Mouse (Mus musculus): ENCODE data around the gene Fam3c. TPM values are rescaled to one million over a fixed set of nuclear protein-coding genes. Genes with fewer than 3 reads are reported as not detected.
A peak's percentile ranks its signal among the peaks of the same experiment; 100 is the strongest.

Fam3c gene
- polyA plus RNA-seq, 1 experiment = 84.3 TPM

GRCm38 (mm10) chr6:22361941-22362340, 5.9 kb upstream of the Fam3c start:
- Histone ChIP-seq H3K9me3 (replicated peaks; ENCODE audit: control insufficient read depth, insufficient read depth, low read length, poor library complexity, severe bottlenecking) (peaks cover 3% of the 10 kb centered on the region), H3K4me1 (ENCODE audit: control insufficient read depth, insufficient read depth, low read length) (peaks cover 5% of the 10 kb centered on the region), H3K9ac (ENCODE audit: low read depth, poor library complexity, severe bottlenecking) (no peak overlapping the region), H3K36me3 (ENCODE audit: control insufficient read depth, insufficient read depth, low read length, poor library complexity, severe bottlenecking) (no peaks in the 10 kb centered on the region), H3K27me3 (ENCODE audit: control insufficient read depth, insufficient read depth, low read length, poor library complexity, severe bottlenecking) (no peaks in the 10 kb centered on the region), H3K4me3 (ENCODE audit: low read depth, low read length) (no peak overlapping the region), H3K27ac (ENCODE audit: insufficient read depth, low read length) (no peak overlapping the region)
- TF ChIP-seq POLR2A (IDR thresholded peaks at IDR 0.05; ENCODE audit: insufficient read depth, low read length) = no peak
- no peak for TF ChIP-seq EP300 (IDR thresholded peaks at IDR 0.05; ENCODE audit: insufficient read depth, low read depth, low read length)

- no peaks in the 10 kb centered on the region; the same call in 1 of the 2 replicates for H3K9me3 ChIP-seq (replicated peaks; ENCODE audit: control insufficient read depth, insufficient read depth, low read length, poor library complexity, severe bottlenecking)
- H3K4me3 ChIP-seq (ENCODE audit: low read depth, low read length) = no peak overlapping the region
- peaks cover 5% of the 10 kb centered on the region for H3K4me1 ChIP-seq (ENCODE audit: control insufficient read depth, insufficient read depth, low read length)
- no peak overlapping the region for H3K9ac ChIP-seq (ENCODE audit: low read depth, poor library complexity, severe bottlenecking)
- no peak for TF ChIP-seq POLR2A (IDR thresholded peaks at IDR 0.05; ENCODE audit: insufficient read depth, low read length)
- no peak for TF ChIP-seq EP300 (IDR thresholded peaks at IDR 0.05; ENCODE audit: insufficient read depth, low read depth, low read length)
- TF ChIP-seq CTCF (IDR thresholded peaks at IDR 0.05; ENCODE audit: low read depth, low read length) = no peak
- H3K27ac ChIP-seq (ENCODE audit: insufficient read depth, low read length) = no peak overlapping the region
- H3K36me3 ChIP-seq (ENCODE audit: control insufficient read depth, insufficient read depth, low read length, poor library complexity, severe bottlenecking) = no peaks in the 10 kb centered on the region
- no peaks in the 10 kb centered on the region for H3K27me3 ChIP-seq (ENCODE audit: control insufficient read depth, insufficient read depth, low read length, poor library complexity, severe bottlenecking)
These were observed 3.0 kb upstream of the Fam3c start for GRCm38 (mm10) chr6:22359019-22359418.

GRCm38 (mm10) chr6:22357351-22357750, 1.3 kb upstream of the Fam3c start:
- Histone ChIP-seq H3K9ac (ENCODE audit: low read depth, poor library complexity, severe bottlenecking) (no peak overlapping the region), H3K27ac (ENCODE audit: insufficient read depth, low read length) (no peak overlapping the region), H3K4me3 (ENCODE audit: low read depth, low read length) (no peak overlapping the region), H3K27me3 (ENCODE audit: control insufficient read depth, insufficient read depth, low read length, poor library complexity, severe bottlenecking) (no peaks in the 10 kb centered on the region), H3K9me3 (replicated peaks; ENCODE audit: control insufficient read depth, insufficient read depth, low read length, poor library complexity, severe bottlenecking) (no peaks in the 10 kb centered on the region; the same call in 1 of the 2 replicates), H3K4me1 (ENCODE audit: control insufficient read depth, insufficient read depth, low read length) (peaks cover 2% of the 10 kb centered on the region), H3K36me3 (ENCODE audit: control insufficient read depth, insufficient read depth, low read length, poor library complexity, severe bottlenecking) (no peaks in the 10 kb centered on the region)
- no peak for TF ChIP-seq EP300 (IDR thresholded peaks at IDR 0.05; ENCODE audit: insufficient read depth, low read depth, low read length)

- H3K4me1 ChIP-seq (ENCODE audit: control insufficient read depth, insufficient read depth, low read length) = peaks cover 2% of the 10 kb centered on the region
- H3K9me3 ChIP-seq (replicated peaks; ENCODE audit: control insufficient read depth, insufficient read depth, low read length, poor library complexity, severe bottlenecking) = no peaks in the 10 kb centered on the region; the same call in 1 of the 2 replicates
- peak overlapping the region; percentile 85 for H3K4me3 ChIP-seq (ENCODE audit: low read depth, low read length)
- TF ChIP-seq CTCF (IDR thresholded peaks at IDR 0.05; ENCODE audit: low read depth, low read length) = no peak
- no peak for TF ChIP-seq EP300 (IDR thresholded peaks at IDR 0.05; ENCODE audit: insufficient read depth, low read depth, low read length)
- no peak for TF ChIP-seq POLR2A (IDR thresholded peaks at IDR 0.05; ENCODE audit: insufficient read depth, low read length)
- no peak overlapping the region for H3K27ac ChIP-seq (ENCODE audit: insufficient read depth, low read length)
- no peaks in the 10 kb centered on the region for H3K27me3 ChIP-seq (ENCODE audit: control insufficient read depth, insufficient read depth, low read length, poor library complexity, severe bottlenecking)
- H3K36me3 ChIP-seq (ENCODE audit: control insufficient read depth, insufficient read depth, low read length, poor library complexity, severe bottlenecking) = no peaks in the 10 kb centered on the region
- peak overlapping the region; percentile 91 for H3K9ac ChIP-seq (ENCODE audit: low read depth, poor library complexity, severe bottlenecking)
These were observed 502 bp downstream of the Fam3c start for GRCm38 (mm10) chr6:22355396-22356085.

GRCm38 (mm10) chr6:22354675-22355074, 1.4 kb downstream of the Fam3c start:
- Histone ChIP-seq H3K27me3 (ENCODE audit: control insufficient read depth, insufficient read depth, low read length, poor library complexity, severe bottlenecking) (no peaks in the 10 kb centered on the region), H3K4me3 (ENCODE audit: low read depth, low read length) (no peak overlapping the region), H3K36me3 (ENCODE audit: control insufficient read depth, insufficient read depth, low read length, poor library complexity, severe bottlenecking) (no peaks in the 10 kb centered on the region), H3K4me1 (ENCODE audit: control insufficient read depth, insufficient read depth, low read length) (peaks cover 2% of the 10 kb centered on the region), H3K9ac (ENCODE audit: low read depth, poor library complexity, severe bottlenecking) (peak overlapping the region; percentile 91), H3K27ac (ENCODE audit: insufficient read depth, low read length) (no peak overlapping the region), H3K9me3 (replicated peaks; ENCODE audit: control insufficient read depth, insufficient read depth, low read length, poor library complexity, severe bottlenecking) (no peaks in the 10 kb centered on the region; the same call in 1 of the 2 replicates)
- no peak for TF ChIP-seq EP300 (IDR thresholded peaks at IDR 0.05; ENCODE audit: insufficient read depth, low read depth, low read length)
- no peak for TF ChIP-seq POLR2A (IDR thresholded peaks at IDR 0.05; ENCODE audit: insufficient read depth, low read length)
- TF ChIP-seq CTCF (IDR thresholded peaks at IDR 0.05; ENCODE audit: low read depth, low read length) = no peak

GRCm38 (mm10) chr6:22354031-22354430, 2.0 kb downstream of the Fam3c start:
- Histone ChIP-seq H3K9ac (ENCODE audit: low read depth, poor library complexity, severe bottlenecking) (no peak overlapping the region), H3K4me1 (ENCODE audit: control insufficient read depth, insufficient read depth, low read length) (peaks cover 3% of the 10 kb centered on the region), H3K27ac (ENCODE audit: insufficient read depth, low read length) (no peak overlapping the region), H3K36me3 (ENCODE audit: control insufficient read depth, insufficient read depth, low read length, poor library complexity, severe bottlenecking) (no peaks in the 10 kb centered on the region), H3K4me3 (ENCODE audit: low read depth, low read length) (0 out of 2 replicates have a peak overlapping the region, but pooled peaks have one; percentile 4), H3K27me3 (ENCODE audit: control insufficient read depth, insufficient read depth, low read length, poor library complexity, severe bottlenecking) (no peaks in the 10 kb centered on the region), H3K9me3 (replicated peaks; ENCODE audit: control insufficient read depth, insufficient read depth, low read length, poor library complexity, severe bottlenecking) (no peaks in the 10 kb centered on the region; the same call in 1 of the 2 replicates)
- TF ChIP-seq EP300 (IDR thresholded peaks at IDR 0.05; ENCODE audit: insufficient read depth, low read depth, low read length) (no peak), CTCF (IDR thresholded peaks at IDR 0.05; ENCODE audit: low read depth, low read length) (no peak), POLR2A (IDR thresholded peaks at IDR 0.05; ENCODE audit: insufficient read depth, low read length) (no peak)
